Mouse (Mus musculus) CD4-positive, CD25-positive, alpha-beta regulatory T cell (primary cell): ENCODE results near the gene Pitpnm3. TPM values are rescaled to one million over a fixed set of nuclear protein-coding genes. Genes with fewer than 3 reads are reported as not detected.

ENCODE experiments used
- polyA plus RNA-seq: library from polyadenylated mRNA; unstranded; fragments of 100-300 nt; shearing (Covaris generic); gene quantifications from one replicate; pipeline ENCODE4 v1.2.1, GENCODE M21; 2017

The Pitpnm3 gene
- polyA plus RNA-seq = 0.06 TPM

GRCm38 (mm10) chr11:72135383-72136158 is at the start of gene Pitpnm3:
Gene Pitpnm3 (minus strand): TSS chr11:72135778.

GRCm38 (mm10) chr11:72041768-72042607 is 93.6 kb downstream of the Pitpnm3 start, which contains the start of gene Pimreg:
Gene Pimreg (plus strand): TSS chr11:72042032.

GRCm38 (mm10) chr11:72037409-72037808 is 98.2 kb downstream of the Pitpnm3 start, which contains the start of gene Aipl1:
Gene Aipl1 (minus strand): TSS chr11:72037509.

Other genes with a start within 250 kb of the Pitpnm3 start
- 0.45 TPM for gene Aipl1, start 98.3 kb downstream of the Pitpnm3 start, polyA plus RNA-seq
- 2.0 TPM for gene Pimreg, start 93.7 kb downstream of the Pitpnm3 start, polyA plus RNA-seq
- 0.14 TPM for gene Gm43951, start 71.1 kb upstream of the Pitpnm3 start, polyA plus RNA-seq
- gene 4933427D14Rik, start 71.7 kb upstream of the Pitpnm3 start, polyA plus RNA-seq = 21.7 TPM
- 87.8 TPM for gene Txndc17, start 71.8 kb upstream of the Pitpnm3 start, polyA plus RNA-seq
- 19.8 TPM for gene Med31, start 79.8 kb upstream of the Pitpnm3 start, polyA plus RNA-seq
- not detected for gene Slc13a5, start 131.4 kb upstream of the Pitpnm3 start, polyA plus RNA-seq
- 90.2 TPM for gene Xaf1, start 165.9 kb upstream of the Pitpnm3 start, polyA plus RNA-seq
- 0.65 TPM for gene Fbxo39, start 178.7 kb upstream of the Pitpnm3 start, polyA plus RNA-seq
- not detected for gene Tekt1, start 226.7 kb upstream of the Pitpnm3 start, polyA plus RNA-seq